Mouse (Mus musculus) heart, adult 2 months (tissue): ENCODE measurements around the gene Btbd9. TPM values are rescaled to one million over a fixed set of nuclear protein-coding genes. Genes with fewer than 3 reads are reported as not detected.

Experiments used
- DNase-seq, 2 experiments: peaks; one replicate each; pipeline ENCODE4 v3.0.0; 2021
- H3K27ac ChIP-seq: fragments of 200-600 bp; 2 replicates; pipeline ENCODE4 v1.8.1; 2022
- H3K27me3 ChIP-seq: fragments of 200-500 bp; 2 replicates; pipeline ENCODE4 v1.6.1; 2012; ENCODE audit warnings: mild to moderate bottlenecking, low read length, inconsistent platforms, mixed read lengths; ENCODE audit not compliant: control insufficient read depth, insufficient read depth
- H3K36me3 ChIP-seq: fragments of 200-500 bp; 2 replicates; pipeline ENCODE4 v1.6.1; 2012; ENCODE audit warnings: low read length, inconsistent platforms; ENCODE audit not compliant: control insufficient read depth, insufficient read depth
- H3K4me1 ChIP-seq: fragments of 200-500 bp; 2 replicates; pipeline ENCODE4 v1.6.1; 2011; ENCODE audit warnings: low read length; ENCODE audit not compliant: control insufficient read depth, insufficient read depth
- H3K4me3 ChIP-seq: fragments of 200-600 bp; 2 replicates; pipeline ENCODE4 v1.8.1; 2022
- H3K79me2 ChIP-seq: fragments of 200-500 bp; replicated peaks from 2 replicates; pipeline ENCODE4 v1.6.1; 2012; ENCODE audit warnings: mild to moderate bottlenecking, inconsistent platforms, low read length, moderate library complexity, mixed read lengths; ENCODE audit not compliant: control insufficient read depth, insufficient read depth
- H3K9ac ChIP-seq: fragments of 200-500 bp; 2 replicates; pipeline ENCODE4 v1.6.1; 2012; ENCODE audit warnings: low read depth, mild to moderate bottlenecking, control low read depth, inconsistent platforms, low read length, mixed read lengths
- CTCF ChIP-seq: fragments of 200-600 bp; IDR thresholded peaks from 2 replicates; pipeline ENCODE4 v1.8.1; 2022; ENCODE audit warnings: antibody characterized with exemption, mild to moderate bottlenecking, moderate library complexity
- EP300 ChIP-seq: fragments of 200-500 bp; IDR thresholded peaks from 2 replicates; pipeline ENCODE4 v1.6.1; 2011; ENCODE audit warnings: low read depth, low read length, control low read depth; ENCODE audit not compliant: insufficient read depth
- POLR2A ChIP-seq: fragments of 200-500 bp; IDR thresholded peaks from 2 replicates; pipeline ENCODE4 v1.6.1; 2011; ENCODE audit warnings: mild to moderate bottlenecking, low read depth, low read length, control low read depth; ENCODE audit not compliant: insufficient read depth
- WGBS: fragments of 180-500 bp; shearing (Covaris S2); methylation state at CpG from one replicate; pipeline ENCODE4 v1.1.7; 2018; 5-methylcytosine and 5-hydroxymethylcytosine counted together
- intact Hi-C: fragments of 180-260 bp; cut with DNase I; formaldehyde crosslinking; loops from one replicate; pipeline ENCODE4 v1.15.1; 2025
- polyA plus RNA-seq: library from polyadenylated mRNA; depleted of rRNA; stranded (reverse); fragments of >200 nt; gene quantifications from 2 replicates; pipeline ENCODE4 v1.2.3, GENCODE M21; 2012
- total RNA-seq, 2 experiments: library from RNA; stranded (reverse); gene quantifications; 2 replicates each; pipeline ENCODE4 v1.2.3; 2021

The Btbd9 gene
- total and polyA plus RNA-seq, 3 experiments: 8.1 to 22.0 (median 20.9) TPM

DNA sequence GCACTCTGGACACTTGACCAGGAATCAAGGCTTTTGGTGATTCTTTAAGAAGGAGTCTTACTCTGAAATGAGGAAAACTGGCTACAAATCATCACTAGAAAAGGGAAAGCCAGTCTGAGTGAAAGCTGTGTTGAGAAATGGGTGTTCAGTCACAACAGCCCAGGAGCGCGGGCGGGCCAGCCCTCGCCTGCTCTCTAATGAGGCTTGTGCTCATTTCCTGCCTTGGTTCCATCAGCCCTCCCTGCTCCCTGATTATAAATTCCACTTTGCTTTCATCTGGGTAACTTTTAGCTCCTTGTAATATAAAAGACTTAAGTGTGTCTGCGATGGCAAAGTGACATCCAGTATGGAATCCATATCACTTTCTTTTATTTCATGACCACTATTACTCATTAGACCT lies 216.9 kb downstream of the Btbd9 start:
- Histone ChIP-seq H3K4me1 (peaks cover 11% of the 10 kb centered on the region), H3K27ac (no peak overlapping the region), H3K4me3 (no peak overlapping the region), H3K9ac (no peak overlapping the region), H3K36me3 (no peaks in the 10 kb centered on the region; the same call in 1 of the 2 replicates), H3K79me2 (no peaks in the 10 kb centered on the region; the same call in 1 of the 2 replicates), H3K27me3 (no peaks in the 10 kb centered on the region)
- intact Hi-C loops: no loop called here
- TF ChIP-seq EP300: no peak
- TF ChIP-seq CTCF: no peak
- TF ChIP-seq POLR2A: no peak
- 64% methylated on average over 5 of the region's 5 CpGs for WGBS
- DNase-seq: no peak

DNA sequence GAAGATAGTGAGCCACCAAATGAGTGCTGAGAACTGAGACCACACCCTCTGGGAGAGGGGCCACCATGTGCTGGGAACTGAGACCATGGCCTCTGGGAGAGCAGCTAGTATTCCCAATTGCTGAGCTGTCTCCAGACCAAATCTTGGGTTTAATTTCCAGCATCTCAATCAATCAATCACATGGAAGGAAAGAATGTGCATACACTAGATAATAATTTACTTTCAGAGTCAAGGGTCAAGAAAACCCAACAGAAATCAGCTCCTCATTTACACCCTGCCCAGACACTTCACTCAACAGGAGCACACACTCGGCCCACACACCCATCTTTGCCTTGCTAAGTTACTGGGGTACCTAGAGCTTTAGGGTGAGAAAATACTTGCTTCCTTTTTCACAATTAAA lies 220.9 kb downstream of the Btbd9 start:
- Histone ChIP-seq H3K4me1 (peaks cover 4% of the 10 kb centered on the region), H3K9ac (no peak overlapping the region), H3K4me3 (no peak overlapping the region), H3K27me3 (no peaks in the 10 kb centered on the region), H3K36me3 (no peaks in the 10 kb centered on the region; the same call in 1 of the 2 replicates), H3K79me2 (no peaks in the 10 kb centered on the region; the same call in none of the 2 replicates), H3K27ac (no peak overlapping the region)
- intact Hi-C loops: no loop called here
- DNase-seq: no peak
- 100% methylated on average over 1 of the region's 1 CpGs for WGBS
- TF ChIP-seq CTCF (no peak), POLR2A (no peak), EP300 (no peak)

GRCm38 (mm10) chr17:30354381-30354780 lies 221.9 kb downstream of the Btbd9 start:
- peaks cover 4% of the 10 kb centered on the region for H3K4me1 ChIP-seq
- 63% methylated on average over 5 of the region's 5 CpGs for WGBS
- no peaks in the 10 kb centered on the region; the same call in none of the 2 replicates for H3K79me2 ChIP-seq
- H3K36me3 ChIP-seq: no peaks in the 10 kb centered on the region
- TF ChIP-seq CTCF (no peak), POLR2A (no peak), EP300 (no peak)
- H3K27me3 ChIP-seq: no peaks in the 10 kb centered on the region
- H3K9ac ChIP-seq: no peak overlapping the region
- H3K4me3 ChIP-seq: no peak overlapping the region
- intact Hi-C loops: no loop called here
- no peak overlapping the region for H3K27ac ChIP-seq
- no peak for DNase-seq

GRCm38 (mm10) chr17:30348031-30348430 lies 228.3 kb downstream of the Btbd9 start:
- H3K4me3 ChIP-seq: no peak overlapping the region
- H3K36me3 ChIP-seq: no peaks in the 10 kb centered on the region
- DNase-seq: no peak
- H3K4me1 ChIP-seq: peaks cover 17% of the 10 kb centered on the region
- H3K27me3 ChIP-seq: no peaks in the 10 kb centered on the region
- H3K9ac ChIP-seq: no peak overlapping the region
- intact Hi-C loops: no loop called here
- WGBS: 87% methylated on average over 2 of the region's 2 CpGs
- H3K79me2 ChIP-seq: no peaks in the 10 kb centered on the region
- H3K27ac ChIP-seq: no peak overlapping the region
- TF ChIP-seq POLR2A (no peak), EP300 (no peak), CTCF (no peak)

DNA sequence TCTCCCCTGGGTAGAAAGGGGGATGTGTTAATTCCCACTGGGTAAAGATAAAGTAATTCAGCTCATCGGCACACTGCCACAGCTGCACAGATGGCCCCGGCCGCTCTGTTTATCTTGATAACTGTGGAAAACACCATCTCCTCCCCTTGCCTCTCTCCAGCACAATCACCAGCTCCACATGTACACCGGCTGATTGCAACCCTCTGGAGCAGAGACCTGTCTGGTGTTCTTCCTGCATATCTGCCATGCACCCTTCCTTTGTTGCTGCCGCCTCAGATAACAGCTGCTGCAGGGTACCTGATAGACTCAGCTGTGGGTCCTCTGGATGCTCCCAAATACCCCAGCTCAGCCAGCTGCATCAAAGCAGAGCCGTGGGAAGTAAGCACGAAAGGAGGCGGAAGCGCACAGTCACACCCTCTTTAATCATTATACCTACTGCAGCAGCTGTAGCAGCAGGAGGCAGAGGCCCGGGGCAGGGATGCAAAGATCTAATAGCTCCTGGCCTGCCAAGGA lies 229.1 kb downstream of the Btbd9 start:
- H3K4me1 ChIP-seq: peaks cover 18% of the 10 kb centered on the region
- H3K4me3 ChIP-seq: no peak overlapping the region
- no peak overlapping the region for H3K9ac ChIP-seq
- no peaks in the 10 kb centered on the region for H3K79me2 ChIP-seq
- DNase-seq: peak; percentile 13 to 29
- H3K36me3 ChIP-seq: no peaks in the 10 kb centered on the region
- intact Hi-C loops: loop anchor here (2.0 kb wide), 1 partner anchor 14 kb away; no protein-coding TSS in a partner anchor
- H3K27me3 ChIP-seq: no peaks in the 10 kb centered on the region
- 28% methylated on average over 10 of the region's 10 CpGs for WGBS
- TF ChIP-seq EP300 (no peak), CTCF (no peak), POLR2A (no peak)
- no peak overlapping the region for H3K27ac ChIP-seq

DNA sequence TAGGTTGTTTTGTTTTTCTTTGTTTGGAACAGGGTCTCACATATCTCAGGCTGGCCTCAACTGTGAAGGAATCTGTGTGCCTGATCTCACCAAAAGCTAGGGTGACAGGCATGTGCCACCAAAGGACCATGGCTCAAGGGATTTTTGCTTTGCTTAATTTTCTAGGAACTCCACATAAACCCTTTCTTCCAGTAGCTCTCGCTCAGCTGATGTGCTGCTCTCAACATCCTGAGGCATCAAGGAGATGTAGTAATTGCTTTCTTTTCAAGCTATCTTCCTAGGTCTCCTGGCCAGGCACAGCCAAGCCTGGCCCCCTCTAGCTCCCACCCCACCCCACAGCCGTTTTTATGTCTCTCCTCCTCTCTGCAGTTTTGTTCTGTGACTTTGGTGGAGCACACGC lies 231.3 kb downstream of the Btbd9 start:
- no peak for DNase-seq
- H3K79me2 ChIP-seq: no peaks in the 10 kb centered on the region
- intact Hi-C loops: no loop called here
- H3K27ac ChIP-seq: no peak overlapping the region
- H3K4me1 ChIP-seq: peaks cover 18% of the 10 kb centered on the region
- H3K4me3 ChIP-seq: no peak overlapping the region
- H3K27me3 ChIP-seq: no peaks in the 10 kb centered on the region
- H3K9ac ChIP-seq: no peak overlapping the region
- TF ChIP-seq CTCF: no peak
- no peak for TF ChIP-seq POLR2A
- no peak for TF ChIP-seq EP300
- WGBS: 84% methylated on average over 3 of the region's 3 CpGs
- H3K36me3 ChIP-seq: no peaks in the 10 kb centered on the region
